Mouse (Mus musculus): Measurements from ENCODE around the gene Brca2.

Gene Brca2

DNA sequence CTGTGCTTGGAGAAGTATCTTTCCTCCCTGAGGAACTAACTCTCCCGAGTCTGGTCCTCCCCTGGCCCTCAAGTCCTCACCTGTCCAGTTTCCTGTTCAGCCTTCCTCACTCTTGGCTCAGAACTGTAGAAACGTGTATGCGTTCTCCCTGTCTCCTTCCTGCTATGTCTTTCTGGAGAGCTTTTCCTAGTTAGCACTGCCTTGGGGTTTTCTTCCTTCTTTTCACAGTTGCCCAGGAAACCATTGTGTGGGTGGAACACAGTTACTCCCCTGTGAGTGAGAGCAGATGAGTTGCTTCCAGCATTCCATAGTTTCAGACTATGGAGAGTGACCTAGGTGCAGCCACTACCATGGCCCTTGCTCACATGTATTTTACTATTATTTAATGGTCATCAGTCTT, 43.8 kb downstream of the Brca2 start:
- DNase-seq: no peak

DNA sequence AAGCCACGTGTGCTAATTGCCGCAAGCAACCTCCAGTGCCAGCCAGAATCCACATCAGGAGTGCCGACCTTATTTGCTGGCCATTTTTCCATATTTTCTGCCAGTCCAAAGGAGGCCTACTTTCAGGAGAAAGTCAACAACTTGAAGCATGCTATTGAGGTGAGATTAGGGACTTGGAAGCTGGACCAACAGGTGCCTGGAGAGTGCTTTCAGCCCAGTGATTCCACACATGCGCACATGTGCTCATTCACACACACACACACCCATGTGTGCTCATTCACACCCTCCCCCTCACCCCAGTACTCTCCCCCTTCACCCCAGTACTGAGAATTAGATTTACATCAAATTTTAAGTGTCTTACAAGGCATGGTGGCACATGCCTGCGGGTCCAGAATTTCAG, 44.5 kb downstream of the Brca2 start:
- DNase-seq: no peak

DNA sequence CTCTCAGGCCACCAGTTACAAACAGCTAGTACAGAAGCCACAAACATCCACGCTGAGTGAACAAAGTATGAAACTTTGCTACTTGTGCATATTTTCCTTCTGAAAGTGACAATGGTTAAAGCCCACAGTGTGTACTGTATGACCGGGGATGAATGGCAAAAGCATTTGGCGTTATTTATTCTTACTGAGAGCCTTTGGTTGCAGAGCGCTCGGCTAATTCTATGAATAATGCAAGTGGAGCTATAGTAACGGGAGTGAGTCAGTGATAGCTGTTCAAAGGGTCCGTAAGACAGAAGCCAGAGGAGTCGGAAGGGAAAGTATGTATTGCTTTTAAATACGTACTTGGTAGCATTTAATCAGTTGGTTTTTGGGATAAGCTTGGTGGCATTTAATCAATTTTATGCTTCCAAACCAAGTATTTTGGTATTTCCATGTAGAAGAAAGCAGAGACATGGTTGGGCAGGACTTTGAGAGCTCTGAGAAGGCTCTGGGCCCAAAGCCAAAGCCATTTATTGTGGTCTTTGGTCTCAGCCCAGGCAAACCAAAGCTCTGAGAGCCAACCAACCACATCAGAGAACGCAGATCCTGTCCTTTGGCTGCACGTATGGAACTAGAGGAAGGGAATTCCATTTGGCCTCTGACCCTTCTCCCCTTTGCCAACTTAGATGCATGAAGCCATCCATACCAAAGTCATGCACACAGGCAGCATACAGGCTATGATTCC, 48.2 kb downstream of the Brca2 start:
- no peak for DNase-seq

DNA sequence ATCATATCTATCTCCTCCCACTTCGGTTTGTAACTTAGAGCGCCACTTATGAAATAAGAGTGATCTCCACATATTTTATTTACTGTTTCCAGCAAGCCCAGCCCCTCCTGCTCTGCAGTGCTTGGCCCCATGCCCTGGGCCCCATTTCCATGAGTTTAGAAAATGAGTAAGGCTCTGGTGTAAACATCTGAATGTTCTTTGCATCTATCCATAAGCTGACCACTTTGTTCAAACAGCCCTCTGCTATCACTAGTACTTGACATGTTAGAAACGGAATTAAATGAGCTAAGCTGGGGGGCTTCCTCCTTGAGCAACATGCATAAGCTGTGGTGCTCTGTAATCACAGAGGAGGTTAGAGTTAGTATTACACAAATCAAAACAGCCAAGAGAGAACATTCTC, 52.0 kb downstream of the Brca2 start:
- DNase-seq: no peak

DNA sequence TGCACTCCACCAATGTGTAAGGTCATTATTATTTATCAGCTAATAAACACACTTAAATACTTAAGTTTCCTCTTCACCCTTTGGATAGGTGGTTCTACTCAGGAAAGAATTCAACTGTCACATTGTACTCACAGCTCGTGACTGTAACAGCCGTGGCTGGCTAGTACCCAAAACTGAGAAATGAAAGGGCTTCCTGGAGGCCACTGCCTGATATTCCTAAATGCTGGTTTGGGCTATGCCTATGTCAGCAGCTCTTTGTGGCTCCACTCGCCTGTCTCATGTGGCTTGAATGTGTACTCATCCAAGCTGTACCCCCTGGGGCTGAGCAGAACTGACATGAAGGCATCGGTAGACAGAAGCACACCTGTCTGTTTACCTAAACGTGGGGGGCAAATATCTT, 52.5 kb downstream of the Brca2 start:
- no peak for DNase-seq

DNA sequence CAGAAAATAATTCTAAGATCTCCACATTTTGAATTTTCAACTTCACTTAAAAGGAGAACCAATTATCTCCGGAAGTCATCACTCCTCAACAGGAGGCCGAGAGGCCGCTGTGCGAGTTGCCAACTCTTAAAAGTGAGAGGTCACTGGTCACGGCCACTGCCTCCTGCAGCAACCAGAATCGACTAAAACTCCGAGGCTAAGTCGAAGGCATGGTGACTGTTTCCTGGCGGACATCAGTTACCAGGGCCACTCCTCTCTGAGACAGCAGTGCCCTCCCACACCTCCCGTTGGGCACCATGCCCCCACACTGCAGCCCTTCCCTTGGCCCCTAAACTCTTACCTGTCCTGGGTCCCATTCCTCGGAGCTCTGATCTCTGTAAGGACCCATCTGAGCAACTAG, 54.4 kb downstream of the Brca2 start:
- no peak for DNase-seq

DNA sequence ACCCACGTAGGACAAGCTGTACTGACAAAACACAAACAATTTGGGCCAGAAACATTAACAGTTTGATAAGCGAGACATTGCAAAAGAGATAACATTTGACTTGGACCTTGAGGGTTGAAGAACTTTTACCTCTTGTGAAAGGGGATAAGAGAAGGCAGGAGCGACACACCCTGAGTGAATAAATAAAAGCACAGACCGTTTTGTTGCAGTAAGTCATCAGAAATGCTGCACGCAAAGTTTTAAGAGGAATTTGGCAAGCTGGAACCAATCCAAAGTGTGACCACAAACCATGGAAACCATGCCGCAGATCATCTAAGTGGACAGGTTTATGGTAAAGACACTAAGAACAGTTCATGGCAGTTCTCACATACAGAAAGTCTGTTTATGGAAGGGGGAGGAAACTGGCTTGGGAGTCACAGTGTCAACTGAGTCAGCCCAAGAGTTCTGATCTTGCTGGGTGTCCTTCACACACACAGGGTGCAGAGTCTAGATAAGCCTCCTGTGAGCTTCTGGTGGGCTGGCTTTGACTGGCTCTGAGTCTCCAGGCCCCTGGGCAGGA, 56.3 kb downstream of the Brca2 start:
- DNase-seq: no peak

DNA sequence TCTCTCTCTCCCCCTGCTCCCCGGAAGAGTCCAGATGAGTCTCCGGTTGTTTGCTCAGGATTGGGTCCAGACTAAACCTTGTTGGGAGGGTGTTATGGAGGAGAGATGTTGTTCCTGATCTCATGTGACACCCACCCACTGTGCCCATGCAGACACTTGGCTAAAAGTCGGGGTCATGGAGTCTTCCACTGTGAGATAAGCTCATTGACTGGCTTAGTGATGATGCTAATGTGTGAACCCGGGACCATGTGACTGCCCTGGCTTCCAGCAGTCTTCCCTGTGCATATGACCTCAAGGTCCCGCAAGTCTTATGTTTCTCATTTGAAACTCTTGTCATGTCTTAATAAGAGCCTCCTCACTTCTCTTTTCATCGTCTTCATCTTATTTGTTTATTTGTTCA, 58.8 kb downstream of the Brca2 start:
- no peak for DNase-seq

DNA sequence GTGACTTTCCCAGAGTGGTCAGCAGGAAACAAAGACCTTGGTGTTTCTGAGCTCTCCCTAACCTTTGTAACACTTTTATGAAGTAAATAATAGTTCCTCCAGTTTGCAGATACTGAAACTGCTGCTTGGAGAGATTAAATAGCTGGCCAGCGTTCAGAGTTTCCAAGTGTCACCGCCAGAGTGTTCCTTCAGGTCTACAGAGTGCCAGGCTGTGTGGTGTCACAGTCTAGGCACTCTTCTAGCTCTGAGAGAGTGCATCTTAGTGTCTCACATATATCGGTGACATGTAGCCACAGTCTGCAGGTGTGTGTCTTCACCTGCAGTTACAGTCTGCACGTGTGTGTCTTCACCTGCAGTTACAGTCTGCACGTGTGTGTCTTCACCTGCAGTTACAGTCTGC, 60.8 kb downstream of the Brca2 start:
- no peak for DNase-seq

DNA sequence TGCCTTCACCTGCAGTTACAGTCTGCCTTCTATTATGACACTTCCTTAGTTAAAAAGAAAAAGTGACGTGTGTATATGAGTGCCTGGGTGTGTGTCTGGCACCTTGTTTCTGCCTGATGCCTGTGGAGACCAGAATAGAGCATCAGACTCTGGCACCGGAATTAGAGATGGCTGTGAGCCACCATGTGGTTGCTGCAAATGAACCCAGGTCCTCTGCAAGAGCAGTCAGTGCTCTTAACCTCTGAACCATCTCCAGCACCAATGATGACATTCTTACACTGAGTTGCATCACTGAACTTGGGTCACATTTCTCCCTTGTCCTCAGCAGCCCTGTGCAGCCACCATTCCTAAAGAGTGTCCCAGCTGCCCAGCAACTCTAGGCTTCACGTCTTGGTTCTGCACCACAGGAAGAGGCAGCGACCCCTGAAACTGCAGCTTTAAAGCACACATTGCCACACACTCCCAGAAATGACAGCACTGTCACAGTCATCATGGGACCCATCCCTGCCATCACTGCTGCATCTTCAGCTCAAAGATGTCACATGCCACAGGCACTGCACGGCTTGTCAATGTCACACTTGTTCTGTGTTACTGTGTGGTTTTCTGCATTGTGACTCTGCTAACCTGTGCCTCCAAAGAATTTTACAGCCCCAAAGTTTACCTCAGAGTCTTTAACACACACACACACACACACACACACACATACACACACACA, 61.3 kb downstream of the Brca2 start:
- DNase-seq: peak; percentile 40 to 57

DNA sequence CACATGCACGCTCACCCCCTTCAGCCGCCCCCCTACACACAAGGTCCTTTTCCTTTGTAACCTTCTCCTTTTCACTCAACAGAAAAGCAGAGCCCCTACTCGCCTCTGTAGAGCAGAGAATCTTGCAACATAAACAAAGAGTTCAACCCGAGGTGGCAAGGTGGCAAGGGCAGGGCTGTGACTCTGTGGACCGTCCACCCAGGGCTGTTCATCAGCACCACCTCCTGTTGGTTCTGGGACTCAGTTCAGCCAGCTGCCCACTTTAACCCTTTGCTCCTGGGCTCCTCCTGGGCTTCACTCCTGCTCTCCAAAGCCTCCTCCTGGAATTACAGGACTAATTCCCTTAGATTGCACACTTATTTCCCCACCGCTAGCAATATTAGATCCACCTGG, 61.9 kb downstream of the Brca2 start:
- DNase-seq: no peak

DNA sequence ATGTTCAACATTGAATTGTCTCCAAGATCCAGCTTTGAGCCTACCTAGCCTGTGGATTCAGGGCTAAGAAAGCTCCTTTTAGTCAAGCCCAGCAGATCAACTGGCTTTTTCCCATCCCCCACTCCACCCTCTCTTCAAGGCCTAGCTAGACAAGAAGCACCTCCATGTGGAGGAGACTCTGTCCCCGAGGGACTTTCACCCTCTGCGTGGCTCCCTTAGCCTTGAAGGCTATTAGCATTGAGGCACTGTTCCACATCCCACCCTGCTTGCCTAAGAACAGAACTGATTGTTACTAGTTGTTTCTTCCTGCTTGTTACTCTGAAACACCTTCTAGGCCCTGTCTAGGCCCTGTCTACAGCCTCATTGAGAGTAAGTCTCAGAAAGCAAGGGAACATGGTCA, 67.5 kb downstream of the Brca2 start:
- DNase-seq: no peak

DNA sequence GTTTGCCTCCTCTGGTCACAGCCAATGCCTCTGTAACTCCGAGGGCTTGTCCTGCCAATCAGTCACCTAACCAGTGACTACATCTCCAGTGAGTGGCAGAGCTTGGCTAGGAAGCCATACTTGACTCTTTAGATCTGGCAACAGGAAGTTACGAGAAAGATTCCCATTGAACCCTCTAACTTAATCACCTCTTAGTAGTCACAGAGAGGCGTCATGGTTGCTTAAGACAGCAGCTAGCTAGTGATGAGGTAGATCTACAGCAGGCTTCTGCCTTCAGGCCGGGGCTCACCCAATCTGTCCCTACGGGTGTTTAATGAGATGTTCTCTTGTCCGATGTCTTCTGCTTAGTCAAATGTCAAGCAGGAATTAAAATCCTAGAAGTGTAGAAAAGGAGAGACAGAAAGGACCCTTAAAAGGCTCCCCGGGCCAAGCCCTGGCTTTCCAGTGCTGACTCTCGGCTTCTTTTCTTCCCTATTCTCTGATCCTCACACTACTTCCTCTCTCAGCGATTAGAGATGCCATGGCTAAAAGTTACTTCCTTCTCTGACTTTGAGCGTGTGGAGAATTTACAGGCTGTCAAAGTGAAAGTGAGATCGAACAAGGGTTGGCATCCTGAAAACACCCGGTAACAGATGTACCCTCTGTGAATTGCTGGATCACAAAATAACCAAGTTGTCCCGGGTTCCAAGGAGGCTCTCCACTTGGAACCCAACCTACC, 69.9 kb downstream of the Brca2 start:
- DNase-seq: no peak

DNA sequence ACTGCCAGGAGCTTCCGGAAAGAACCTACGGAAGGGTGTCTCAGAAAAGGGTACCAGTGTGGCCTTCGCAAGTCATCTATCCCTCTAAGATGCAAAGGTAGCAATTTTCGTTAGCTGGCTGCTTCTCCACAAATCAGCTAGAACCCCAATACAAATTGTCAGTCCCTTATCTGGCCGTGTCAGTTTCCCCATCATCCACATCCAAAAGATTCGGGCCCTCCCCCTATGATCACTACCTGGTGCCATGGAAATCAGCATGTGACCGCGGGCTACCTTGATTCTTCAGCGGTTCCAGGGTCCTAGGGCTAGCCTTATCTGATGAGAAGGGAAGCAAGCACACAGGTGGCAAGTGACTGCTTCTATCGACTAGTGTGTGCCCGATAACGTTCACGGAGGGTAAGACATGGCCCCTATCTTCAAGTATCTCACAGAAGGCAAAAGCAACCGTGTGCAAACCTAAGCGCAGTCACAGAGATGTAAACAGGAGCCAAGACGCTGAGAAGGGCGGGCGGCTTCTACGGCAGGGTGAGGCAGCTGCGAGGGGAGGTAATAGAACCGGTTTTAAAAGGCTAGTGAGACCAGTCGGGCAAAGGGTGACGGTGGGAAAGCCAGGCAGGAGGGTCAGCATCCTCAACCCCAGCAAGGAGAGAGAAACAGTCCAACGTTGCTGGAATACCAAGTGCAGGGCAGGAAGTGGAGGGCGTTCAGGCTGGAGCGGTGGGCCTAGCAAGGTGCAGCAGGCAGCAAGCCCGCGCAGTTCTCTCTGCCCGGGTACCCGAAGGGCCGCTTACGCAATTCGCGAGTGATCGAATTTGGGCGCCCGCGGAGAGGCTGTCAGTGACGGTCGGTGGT, 70.7 kb downstream of the Brca2 start:
- peak; percentile 67 to 71 for DNase-seq

DNA sequence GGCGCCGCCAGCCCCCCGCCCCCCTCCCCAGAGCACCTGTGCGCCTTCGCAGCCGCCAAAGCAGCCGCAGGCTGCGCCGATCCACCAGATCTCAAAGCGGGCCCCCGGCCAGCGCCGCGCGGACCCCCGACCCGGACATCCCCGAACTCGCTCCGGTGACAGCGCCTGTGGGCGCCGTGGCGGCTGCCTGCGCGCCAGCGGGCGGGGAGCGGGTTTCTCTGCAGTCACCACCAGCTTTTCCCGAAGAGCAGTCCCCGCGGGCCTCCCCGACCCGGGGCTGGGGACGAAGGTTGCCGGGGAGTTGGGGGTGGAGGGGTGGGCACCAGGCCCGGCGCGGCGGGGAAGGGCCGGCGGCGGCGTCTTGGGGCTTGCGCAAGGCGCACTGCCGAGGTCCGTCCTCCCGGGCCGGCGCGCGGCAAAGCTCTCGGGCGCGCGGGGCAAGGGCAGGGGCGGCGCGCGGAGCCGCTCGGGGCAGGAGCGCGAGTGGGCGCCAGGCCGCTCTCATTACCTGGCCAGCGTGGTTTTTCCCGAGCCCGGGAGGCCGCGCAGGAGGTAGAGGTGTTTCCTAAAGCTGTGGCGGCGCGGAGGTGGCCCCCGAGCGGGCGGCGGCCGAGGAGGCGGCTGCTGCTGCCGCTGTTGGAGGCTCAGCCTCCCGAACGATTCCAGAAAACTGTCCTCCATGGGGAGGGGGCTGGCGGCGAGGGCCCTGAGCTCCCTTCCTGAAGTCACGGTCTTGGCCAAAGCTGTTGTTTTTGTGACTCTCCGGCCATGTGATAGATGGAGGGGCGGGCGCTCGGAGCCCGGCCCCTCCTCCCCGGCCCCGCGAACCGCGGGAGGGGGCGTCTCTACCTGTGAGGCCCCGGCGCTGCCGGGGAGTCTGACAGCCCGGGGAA, 71.6 kb downstream of the Brca2 start:
- peak; percentile 78 for DNase-seq

DNA sequence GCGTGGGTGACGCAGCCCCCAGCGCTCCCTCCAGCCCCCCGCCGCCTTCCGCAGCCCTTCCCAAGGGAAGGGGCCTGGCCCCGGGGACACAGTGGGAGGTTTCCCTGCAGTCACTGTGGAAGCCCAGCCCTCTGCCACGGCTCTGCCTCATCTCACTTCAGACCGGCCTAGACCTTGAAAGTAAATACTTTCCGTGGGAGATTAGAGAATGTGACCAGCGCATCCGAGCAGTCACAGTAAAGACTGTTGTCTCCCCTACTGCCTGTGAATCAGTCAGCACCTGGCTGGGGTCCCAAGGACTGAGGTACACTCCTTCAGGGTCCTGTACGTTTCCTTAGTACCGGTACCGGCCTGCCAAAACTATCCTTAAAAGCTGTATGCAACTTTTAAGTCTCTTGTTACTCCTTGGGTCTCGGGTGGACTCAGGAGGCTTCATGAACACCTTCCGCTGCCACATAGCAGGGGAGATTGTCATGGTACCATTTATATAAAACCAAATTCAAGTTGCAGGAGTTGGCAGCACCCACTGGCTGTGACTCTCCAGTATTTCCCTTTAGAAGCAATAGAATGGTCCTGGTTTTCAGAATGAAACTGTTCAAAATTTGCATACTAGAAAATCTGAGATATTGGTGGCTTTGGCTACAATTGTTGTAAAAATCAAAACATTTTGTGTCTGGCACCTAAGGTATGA, 72.4 kb downstream of the Brca2 start:
- no peak for DNase-seq

DNA sequence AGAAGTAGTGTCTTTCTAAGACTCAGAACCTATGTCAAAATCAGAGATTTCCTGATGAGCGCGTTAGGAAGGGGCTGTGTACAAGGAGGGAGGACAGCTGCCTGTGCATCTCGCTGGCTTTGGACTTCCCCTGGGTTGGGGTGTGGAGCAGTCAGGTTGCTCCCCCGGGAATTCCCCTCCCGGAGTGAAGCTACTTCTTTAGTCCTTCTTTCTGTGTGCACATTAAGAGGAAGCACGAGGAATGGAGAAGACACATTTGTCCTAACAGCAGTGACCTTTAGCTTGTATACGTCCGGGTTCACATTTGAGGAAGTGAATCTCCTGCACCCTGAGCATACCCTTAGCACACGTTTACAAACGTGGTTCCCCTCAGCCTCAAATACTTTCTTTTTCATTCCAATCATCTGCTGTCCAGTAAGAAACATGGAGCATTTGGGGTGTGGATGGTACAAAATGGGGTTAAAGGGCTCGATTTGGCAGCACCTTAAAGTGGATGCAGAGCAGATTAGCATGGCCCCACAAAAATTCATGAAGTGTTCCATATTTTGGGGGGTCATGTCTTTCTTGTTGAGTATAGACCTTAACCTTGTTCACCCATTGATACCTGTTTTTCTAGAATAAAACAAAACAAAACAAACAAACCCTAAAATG, 73.1 kb downstream of the Brca2 start:
- DNase-seq: no peak

DNA sequence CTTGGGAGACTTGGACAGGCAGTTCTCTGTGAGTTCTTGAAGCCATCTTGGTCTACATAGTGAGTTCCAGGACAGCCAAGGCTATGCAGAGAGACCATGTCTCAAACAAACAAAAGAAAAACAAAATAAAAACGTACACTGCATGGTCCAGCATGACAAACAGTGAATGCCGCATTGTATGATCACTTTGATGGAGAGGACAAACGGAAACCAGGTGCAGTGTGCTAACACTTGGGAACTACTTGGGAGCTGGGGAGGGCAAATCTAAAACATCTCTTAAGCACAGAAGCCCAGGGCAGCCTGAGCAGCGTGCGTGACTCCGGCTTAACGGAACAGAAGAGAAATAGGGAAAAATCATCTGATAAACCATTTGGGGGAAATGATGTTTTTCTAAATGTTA, 74.7 kb downstream of the Brca2 start, which contains the start of gene N4bp2l1:
Gene N4bp2l1, minus strand, starts transcription at position 101 of the 400 bp plus-strand sequence.
- no peak for DNase-seq

DNA sequence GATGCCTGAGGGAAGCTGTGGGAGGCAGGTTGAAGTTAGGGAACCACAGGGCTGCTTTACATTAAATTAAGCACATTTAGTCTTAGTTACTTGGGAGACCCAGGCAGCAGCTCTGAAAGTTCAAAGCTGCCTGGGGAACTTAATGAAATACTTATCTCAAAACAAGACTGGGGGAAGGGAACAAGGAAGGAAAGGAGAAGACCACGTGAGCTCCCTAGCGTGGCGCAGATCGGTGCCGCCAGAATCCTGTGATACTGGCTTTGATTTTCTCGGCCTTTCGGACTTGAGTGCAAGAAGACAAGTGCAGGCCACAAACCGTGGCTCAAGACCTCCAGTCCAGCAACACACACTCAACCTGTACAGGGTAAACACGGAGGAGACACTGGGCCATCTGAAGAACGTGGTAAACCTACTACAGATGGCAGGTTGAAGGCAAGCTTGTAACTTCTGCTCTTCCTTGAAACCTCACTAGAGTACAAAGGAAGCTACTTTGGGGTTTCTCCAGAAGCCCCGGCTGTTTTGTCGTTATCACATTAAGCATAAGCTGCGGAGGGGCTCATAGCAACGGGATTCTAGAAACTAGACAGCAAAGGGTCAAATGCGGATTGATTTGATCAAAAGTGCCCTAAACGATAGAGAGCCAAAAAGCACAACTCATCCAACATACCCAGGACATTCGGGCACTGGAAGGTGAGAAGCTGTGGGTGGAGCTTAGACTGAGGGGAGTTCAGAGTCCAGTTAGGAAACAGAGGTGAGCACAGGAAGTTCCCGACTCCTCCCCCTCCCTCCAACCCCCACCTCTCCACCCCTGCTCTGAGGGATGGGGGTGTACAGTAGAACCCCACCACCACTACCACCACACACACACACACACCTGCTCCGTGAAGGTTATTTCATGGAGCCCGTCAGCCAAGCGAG, 76.0 kb downstream of the Brca2 start:
- no peak for DNase-seq
